Comparison of ENCODE assay signal across 13 mouse cellular contexts in genomic region chr16:30758041-30758440, GRCm38 (mm10).
"Had no signal": no experiment of that assay in that cellular context is flagged by ENCODE, and none has a peak within 500 bp of the region (broad histone marks: within the 10 kb centered on the region; RNA-seq: fewer than 3 reads in every experiment).

No protein-coding gene starts in this region.

- H3K36me3 ChIP-seq: liver, embryonic 13.5 days had no signal

- H3K27ac ChIP-seq: layer of hippocampus, adult 2 months; liver, embryonic 13.5 days; stomach, postnatal 0 days had no signal

- H3K4me1 ChIP-seq: liver, embryonic 13.5 days had no signal

- H3K4me2 ChIP-seq: liver, embryonic 13.5 days; midbrain, embryonic 11.5 days had no signal

- H3K9ac ChIP-seq: liver, embryonic 13.5 days had no signal

- H3K27me3 ChIP-seq: liver, embryonic 13.5 days had no signal

- H3K9me3 ChIP-seq: liver, embryonic 13.5 days had no signal

- H3K4me3 ChIP-seq: layer of hippocampus, adult 2 months; liver, embryonic 13.5 days had no signal

- DNase-seq: layer of hippocampus, adult 9-11 months; liver, embryonic 13.5 days; lung, adult 2 months; lung, postnatal 14 days; lung, postnatal 4 days; midbrain, embryonic 14.5 days; thymus, adult 2 months; thymus, postnatal 14 days; thymus, postnatal 4 days had no signal

- ATAC-seq: intestine, embryonic 16.5 days had no signal
